Mouse (Mus musculus): ENCODE data around the gene Pkd2.

DNA sequence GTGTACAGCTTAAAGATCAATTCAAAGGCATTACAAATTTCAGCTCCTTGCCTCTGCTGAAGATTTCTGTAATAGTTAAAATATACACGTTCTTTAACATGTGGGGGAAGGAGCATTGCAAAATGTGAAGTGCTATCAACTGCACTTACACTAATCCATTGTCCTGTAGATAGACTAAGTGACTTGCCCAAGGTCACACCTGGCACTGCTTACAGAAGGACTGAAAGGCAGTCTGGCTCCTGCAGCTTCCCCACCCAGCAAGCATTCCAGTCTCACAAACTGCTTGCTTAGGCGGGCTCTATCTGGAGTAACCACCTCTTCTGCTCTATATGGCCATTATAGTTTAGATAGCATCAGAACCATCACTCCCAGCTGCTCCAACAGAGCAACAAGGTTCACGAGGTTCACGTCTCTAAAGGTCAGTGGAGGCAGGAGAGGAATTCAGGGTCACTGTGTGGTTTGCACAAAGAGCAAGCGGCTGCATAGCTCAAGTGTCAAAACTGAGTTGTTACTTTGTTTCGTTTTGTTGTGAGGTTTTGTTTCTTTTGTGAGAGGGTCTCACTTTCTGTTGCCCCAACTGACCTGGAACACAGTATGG, 25.2 kb upstream of the Pkd2 start:
- TF ChIP-seq GATA1 (IDR thresholded peaks at IDR 0.05; ENCODE audit: borderline replicate concordance, low read length) (no peak), FLI1 (IDR thresholded peaks at IDR 0.05; ENCODE audit: low read length) (no peak)

Measured in megakaryocyte, embryonic 14.5 days (primary cell).